Mouse (Mus musculus): ENCODE measurements at regions not wholly inside any gene's neighbourhood (a gene's known extent, or its start where the extent isn't known, plus 50 kb on each side); places are given as distances from the start of the nearest gene placed in this dataset.
A peak's percentile ranks its signal among the peaks of the same experiment; 100 is the strongest.

GRCm38 (mm10) chr16:18683556-18683955 is 53.8 kb upstream of the Sept5 start:
- DNase-seq (ENCODE audit: low read depth) = no peak

DNA sequence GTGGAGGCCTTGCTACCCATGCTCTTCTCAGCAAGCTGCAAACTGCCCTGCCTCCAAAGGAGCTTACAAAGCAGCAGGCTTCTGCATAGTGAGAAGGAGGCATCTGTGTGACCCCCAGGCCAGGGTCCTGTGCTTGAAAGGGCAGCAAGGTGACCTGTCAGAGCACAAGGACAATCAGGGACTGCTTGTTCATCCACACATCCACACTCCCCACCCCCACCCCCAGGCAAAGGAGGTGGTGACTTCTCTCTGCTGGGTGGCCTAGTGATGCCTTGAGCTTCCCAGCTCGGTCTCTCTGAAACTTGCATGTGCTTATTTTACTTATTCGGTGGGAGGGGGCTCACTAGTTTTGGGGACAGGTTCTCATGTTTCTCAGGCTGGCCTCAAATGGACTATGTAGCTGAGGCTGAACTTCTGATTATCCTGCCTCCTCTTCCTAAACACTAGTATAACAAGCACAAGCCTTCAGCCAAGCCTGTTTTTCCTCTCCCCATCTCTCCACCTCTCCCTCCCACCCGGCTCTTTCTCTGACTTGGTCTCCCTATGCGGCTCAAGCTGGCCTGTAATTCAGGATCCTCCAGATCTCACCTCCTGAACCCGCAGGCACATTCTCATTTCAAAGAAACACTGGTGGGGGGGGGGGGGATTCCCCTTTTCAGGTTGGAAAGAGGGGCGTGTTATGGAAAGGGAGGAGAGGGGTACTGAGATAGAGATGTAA is 56.4 kb upstream of the Sept5 start:
- DNase-seq (ENCODE audit: low read depth) = no peak

DNA sequence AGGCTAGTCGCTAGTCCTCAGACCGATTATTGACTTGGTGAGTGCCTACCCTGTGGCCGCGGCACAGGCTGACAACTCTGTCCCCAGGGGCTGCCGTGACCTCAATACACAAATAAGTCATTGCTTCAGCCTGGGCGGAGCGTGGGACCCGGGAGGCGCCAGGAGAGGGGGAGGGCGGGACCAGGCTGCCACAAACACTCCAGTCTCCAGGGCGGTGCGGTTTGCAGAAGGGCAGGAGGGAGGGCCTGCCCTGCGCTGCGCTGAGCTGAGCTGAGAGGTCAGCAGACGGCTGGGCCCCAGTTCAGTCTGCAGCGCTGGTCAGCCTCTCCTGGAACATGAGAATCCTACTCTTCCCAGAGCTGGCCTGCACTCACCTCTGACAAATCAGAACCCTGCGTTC is 57.2 kb upstream of the Sept5 start:
- peak; percentile 75 for DNase-seq (ENCODE audit: low read depth)

DNA sequence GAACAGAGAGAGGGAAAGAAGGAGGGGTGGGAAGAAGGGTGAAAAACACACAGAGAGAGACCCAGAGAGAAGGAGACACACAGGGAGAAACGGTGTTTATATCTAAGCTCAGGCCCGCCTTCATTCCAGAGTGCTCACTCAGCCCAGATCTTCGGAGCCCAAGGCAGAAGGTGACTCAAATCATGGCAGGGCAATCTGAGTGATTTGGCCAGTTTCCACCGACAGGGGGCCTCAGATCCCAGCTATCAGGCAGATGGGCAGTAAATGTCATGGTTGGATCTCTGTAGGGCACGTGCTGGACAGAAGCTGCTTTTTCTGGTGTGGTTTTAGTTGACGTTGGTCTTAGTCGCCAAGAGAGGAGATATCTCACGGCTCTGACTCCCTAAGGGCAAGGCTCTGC is 57.6 kb upstream of the Sept5 start:
- peak; percentile 67 for DNase-seq (ENCODE audit: low read depth)

GRCm38 (mm10) chr16:18695596-18695995 is 65.8 kb upstream of the Sept5 start:
- DNase-seq (ENCODE audit: low read depth) = no peak

- DNase-seq (ENCODE audit: low read depth) = peak; percentile 32
Measured at GRCm38 (mm10) chr16:18696074-18696819, 66.5 kb upstream of the Sept5 start.

DNA sequence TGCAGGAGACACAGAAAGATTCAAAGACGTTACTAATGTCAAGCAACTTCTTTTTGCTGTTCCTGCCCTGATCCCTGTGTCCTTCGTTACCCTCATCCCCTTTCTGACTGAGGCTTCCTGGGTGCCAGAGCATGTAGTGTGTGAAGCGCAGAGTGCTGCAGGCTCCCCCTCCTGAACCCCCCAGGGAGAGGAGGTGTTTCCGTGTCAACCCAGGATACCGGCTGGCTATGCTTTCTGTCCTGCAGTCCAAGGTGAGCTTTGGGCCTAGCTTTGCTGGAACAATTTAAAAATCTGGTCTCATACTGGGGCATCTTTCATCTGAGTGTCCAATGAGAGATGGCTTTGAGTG is 67.0 kb upstream of the Sept5 start:
- no peak for DNase-seq (ENCODE audit: low read depth)

DNA sequence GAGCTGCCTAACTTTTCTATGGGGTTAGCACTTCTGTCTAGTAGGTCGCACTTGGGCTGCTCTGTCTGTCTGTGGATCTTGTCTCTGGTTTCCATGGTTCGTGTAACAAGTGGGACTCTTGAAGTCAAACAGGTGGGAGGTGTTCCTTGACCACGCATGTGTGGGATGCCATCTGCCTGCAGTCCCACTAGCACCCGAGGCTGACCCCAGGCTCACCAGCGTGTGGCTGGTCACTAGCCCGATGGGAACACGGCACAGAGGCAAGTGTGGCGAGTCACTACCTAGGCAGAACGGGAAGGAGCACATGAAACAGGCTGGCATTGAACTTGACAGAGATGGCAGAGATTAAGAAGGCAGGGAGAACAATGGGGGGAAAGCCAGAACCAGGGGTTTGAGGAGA is 72.5 kb upstream of the Cldn5 start:
- DNase-seq (ENCODE audit: low read depth) = no peak

- no peak for DNase-seq (ENCODE audit: low read depth)
Measured at GRCm38 (mm10) chr16:18705028-18705648, 71.5 kb upstream of the Cldn5 start.

DNA sequence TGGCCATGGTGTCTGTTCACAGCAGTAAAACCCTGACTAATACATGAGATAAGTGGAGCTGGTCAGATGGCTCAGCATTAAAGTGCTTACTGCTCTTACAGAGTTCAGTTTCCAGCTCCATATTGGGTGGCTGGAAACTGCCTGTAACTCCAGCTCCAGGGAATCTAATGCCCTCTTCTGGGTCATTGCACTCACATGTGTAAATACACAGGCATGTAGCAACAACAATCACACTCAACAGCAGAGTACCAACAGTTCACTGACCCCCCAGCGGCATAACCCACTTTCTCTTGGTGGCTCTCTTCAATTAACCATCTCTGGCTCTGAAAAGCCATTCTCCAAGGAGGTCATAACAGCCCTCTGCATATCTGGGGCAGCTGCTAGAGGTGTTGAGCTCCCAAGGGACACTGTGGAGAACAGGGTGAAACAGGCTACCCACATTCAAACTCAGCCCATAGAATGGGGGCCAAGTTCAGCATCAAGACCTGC is 65.0 kb upstream of the Cldn5 start:
- no peak for DNase-seq (ENCODE audit: low read depth)

- DNase-seq (ENCODE audit: low read depth) = no peak
Measured at GRCm38 (mm10) chr16:18713017-18713416, 63.6 kb upstream of the Cldn5 start.

DNA sequence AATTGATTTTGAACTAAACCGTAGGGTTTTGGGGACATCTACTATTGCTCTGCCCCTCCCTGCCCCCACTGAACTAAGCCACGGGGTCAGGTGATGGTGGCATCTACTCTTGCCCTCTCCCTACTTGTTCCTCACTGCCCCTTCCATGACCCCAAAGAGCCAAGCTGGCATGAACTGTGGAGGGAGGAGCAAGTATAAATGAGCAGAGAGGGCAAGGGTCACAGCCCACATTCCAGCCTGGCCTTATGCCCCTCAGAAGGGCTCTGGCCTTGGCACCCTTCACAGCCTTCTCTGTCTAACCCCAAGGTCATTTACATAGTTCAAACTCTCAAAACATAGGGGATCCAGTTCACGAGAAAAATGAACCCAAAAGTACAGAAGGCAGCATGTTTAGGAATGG is 61.3 kb upstream of the Cldn5 start:
- no peak for DNase-seq (ENCODE audit: low read depth)

- DNase-seq (ENCODE audit: low read depth) = no peak
Measured at GRCm38 (mm10) chr16:18718040-18718439, 58.6 kb upstream of the Cldn5 start.

DNA sequence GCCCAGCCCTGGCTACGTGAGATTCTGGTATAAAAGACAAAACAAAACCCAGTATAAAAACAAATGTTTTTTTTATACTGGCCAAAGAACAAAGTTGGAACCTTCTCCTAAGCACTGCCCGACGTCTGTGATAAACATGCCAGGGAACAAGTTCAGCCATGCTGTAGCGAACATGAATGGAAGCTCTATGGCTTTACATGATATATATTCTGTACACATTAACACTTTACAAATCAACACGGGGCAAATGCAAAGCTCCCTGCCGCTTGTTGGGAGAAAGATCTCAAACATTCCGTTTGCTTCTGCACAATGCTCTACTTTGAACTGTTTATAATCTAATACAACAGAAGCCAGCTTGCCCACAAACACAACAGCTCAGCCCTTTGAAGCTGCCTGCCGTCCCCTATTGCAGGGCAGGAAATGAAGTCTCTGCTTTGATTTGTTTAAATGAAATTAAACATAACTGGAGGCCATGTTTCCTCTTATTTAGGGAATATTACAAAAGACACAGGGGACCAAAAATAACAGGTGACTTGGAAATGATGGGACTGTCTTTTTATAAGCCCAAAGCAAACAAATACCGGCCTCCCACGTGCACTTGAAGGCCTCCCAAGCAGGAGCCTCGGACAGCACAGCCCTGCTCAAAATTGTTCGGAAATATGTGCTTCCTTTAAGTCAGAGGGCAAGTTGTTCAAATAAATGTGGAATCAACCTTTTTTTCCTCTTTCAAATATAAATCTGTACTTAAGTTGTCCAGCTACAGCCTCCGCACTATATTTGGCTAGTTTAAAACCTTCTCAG is 56.0 kb upstream of the Cldn5 start:
- no peak for DNase-seq (ENCODE audit: low read depth)

- DNase-seq (ENCODE audit: low read depth) = no peak
Measured at GRCm38 (mm10) chr16:18723186-18723843, 53.3 kb upstream of the Cldn5 start.

GRCm38 (mm10) chr16:18723874-18724273 is 52.8 kb upstream of the Cldn5 start:
- no peak for DNase-seq (ENCODE audit: low read depth)

- DNase-seq (ENCODE audit: low read depth) = no peak
Measured at GRCm38 (mm10) chr16:18724706-18725105, 51.9 kb upstream of the Cldn5 start.

All from c-Kit-positive CD71-negative TER-119-negative erythroid progenitor cells, embryonic 14.5 days (primary cell).